Mouse (Mus musculus) spleen, adult 2 months (tissue): ENCODE results near the gene Arid3b.

ENCODE experiments used
- CTCF ChIP-seq: fragments of 200-500 bp; IDR thresholded peaks from 2 replicates; pipeline ENCODE4 v1.5.1; 2011; ENCODE audit warnings: mild to moderate bottlenecking, inconsistent platforms; ENCODE audit not compliant: insufficient read depth, insufficient read length, insufficient replicate concordance; ENCODE audit errors: extremely low read depth
- POLR2A ChIP-seq: fragments of 200-500 bp; IDR thresholded peaks from 2 replicates; pipeline ENCODE4 v1.6.1; 2011; ENCODE audit warnings: low read depth, low read length, inconsistent platforms

GRCm38 (mm10) chr9:57798725-57799253 is 37.8 kb downstream of the Arid3b start:
- TF ChIP-seq POLR2A (no peak), CTCF (no peak)
